Mouse (Mus musculus) kidney, adult 2 months (tissue): ENCODE data around the gene 9430097D07Rik.

Source experiments
- CTCF ChIP-seq: fragments of 200-500 bp; conservative IDR thresholded peaks from 2 replicates; pipeline ENCODE4 v1.5.1; 2011; ENCODE audit warnings: low read depth, mild to moderate bottlenecking, control low read depth, low read length, moderate library complexity, mixed read lengths; ENCODE audit not compliant: insufficient read depth, insufficient read length
- POLR2A ChIP-seq: fragments of 200-500 bp; IDR thresholded peaks from one replicate; pipeline ENCODE4 v1.6.1; 2011; ENCODE audit warnings: low read depth, low read length, control low read depth

DNA sequence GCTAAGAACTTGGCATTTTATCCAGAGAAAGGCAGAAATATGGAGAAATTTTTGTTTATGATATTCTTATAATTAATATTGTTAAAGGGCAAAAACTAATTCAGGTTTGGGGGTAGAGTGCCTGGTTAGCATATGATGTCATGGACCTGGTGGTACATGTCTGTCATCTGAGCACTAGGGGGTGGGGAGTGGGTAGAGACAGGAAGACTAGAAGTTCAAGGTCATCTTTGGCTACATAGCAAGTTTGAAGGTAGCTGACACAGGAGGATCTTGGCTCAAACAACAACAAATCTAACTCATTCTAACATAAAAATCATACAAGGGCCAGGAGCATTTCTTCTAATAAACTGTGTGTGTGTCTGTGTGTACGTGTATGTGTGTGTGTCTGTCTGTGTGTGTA, 47.2 kb downstream of the 9430097D07Rik start:
- TF ChIP-seq CTCF = no peak
- no peak for TF ChIP-seq POLR2A
